Mouse (Mus musculus) kidney, postnatal 36 days (tissue): Measurements from ENCODE around the gene Dus3l.

Source experiments
- DNase-seq, 2 experiments: peaks; one replicate each; pipeline ENCODE4 v3.0.0; 2021 to 2022; ENCODE audit warnings: mixed read lengths in 2 of 2

The Dus3l gene

GRCm38 (mm10) chr17:56792588-56792987 lies 28.0 kb downstream of the Dus3l start:
- DNase-seq: no peak

- no peak for DNase-seq
Observed at GRCm38 (mm10) chr17:56793614-56794319, 29.2 kb downstream of the Dus3l start.

DNA sequence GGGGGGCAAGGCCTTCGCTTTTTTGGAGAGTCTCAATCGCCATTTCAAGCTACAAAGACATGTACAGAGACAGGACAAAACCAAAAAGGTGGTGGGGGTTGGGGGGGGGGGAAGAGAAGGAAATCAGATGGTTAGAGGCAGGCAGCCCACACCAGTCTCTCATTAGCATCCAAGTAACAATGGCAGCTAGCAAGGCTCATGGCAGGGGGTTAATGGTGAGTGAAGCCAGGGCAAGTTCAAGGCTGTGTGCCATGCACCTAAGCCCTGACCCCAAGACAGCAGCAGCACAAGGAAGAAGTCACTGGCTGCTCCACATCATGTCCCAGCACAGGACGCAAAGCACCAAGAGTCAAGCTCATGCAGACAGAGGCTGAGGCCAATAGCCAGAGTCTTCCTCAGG lies 34.7 kb downstream of the Dus3l start:
- DNase-seq: no peak

DNA sequence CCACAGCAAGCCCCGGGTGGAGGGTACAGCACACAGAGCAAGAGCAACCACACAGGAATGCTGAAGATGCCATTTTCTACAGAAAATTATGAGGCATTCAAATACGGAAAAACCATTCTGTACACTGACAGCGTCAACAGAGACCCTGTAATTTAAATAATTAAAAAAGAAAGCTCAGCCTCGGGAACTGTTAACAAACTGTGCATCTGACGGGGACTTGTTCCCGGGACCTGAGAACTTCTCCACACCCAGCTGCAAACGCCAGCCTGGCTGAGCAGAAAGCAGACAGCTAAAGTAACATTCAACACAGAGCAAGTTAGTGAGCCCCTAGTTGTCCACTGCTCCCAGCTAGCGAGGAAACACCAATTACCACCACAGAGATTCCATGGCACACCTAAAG lies 37.5 kb downstream of the Dus3l start:
- DNase-seq: no peak

DNA sequence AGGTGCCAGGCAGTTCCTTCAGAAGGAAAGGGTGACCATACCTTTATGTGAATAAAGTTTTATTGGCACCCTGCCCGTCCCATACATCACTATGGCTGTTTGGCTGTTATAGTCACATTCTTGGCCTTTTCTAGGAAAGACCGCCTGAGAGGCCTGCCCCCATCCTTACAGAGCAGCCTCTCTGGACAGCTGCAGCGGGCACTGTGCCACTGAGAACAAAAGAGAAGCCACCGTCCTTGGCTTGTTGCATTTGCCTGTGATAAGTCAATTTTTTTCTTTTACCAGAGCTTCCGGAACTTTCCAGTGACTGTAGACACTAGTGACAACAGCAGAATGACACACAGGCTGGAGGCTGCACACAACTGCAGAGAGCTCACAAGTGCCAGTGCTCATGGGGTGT lies 40.4 kb downstream of the Dus3l start:
- no peak for DNase-seq

- DNase-seq: no peak
Observed at GRCm38 (mm10) chr17:56805784-56806183, 41.2 kb downstream of the Dus3l start.

GRCm38 (mm10) chr17:56808518-56808917 lies 44.0 kb downstream of the Dus3l start:
- peak; percentile 67 to 85 for DNase-seq

DNA sequence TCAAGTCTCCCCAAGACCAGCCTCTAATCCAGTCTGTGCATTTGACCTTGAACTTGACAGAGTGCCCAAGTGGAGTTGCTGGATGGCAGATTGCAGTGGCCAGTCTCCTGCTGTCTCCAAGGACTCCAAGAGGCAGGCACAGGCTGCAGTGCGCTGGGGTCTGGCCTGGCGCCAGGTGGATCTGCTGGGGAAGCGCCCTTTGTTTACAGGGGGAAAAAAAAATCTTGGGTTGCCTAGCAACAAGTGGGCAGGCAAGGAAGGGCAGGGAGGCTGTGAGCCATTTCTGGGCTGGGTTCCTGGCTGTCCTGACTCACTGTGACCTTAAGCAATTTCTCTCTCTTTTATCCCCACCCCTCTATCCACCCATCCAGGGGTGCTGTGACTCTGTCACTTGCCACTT lies 45.7 kb downstream of the Dus3l start:
- DNase-seq: peak; percentile 88

DNA sequence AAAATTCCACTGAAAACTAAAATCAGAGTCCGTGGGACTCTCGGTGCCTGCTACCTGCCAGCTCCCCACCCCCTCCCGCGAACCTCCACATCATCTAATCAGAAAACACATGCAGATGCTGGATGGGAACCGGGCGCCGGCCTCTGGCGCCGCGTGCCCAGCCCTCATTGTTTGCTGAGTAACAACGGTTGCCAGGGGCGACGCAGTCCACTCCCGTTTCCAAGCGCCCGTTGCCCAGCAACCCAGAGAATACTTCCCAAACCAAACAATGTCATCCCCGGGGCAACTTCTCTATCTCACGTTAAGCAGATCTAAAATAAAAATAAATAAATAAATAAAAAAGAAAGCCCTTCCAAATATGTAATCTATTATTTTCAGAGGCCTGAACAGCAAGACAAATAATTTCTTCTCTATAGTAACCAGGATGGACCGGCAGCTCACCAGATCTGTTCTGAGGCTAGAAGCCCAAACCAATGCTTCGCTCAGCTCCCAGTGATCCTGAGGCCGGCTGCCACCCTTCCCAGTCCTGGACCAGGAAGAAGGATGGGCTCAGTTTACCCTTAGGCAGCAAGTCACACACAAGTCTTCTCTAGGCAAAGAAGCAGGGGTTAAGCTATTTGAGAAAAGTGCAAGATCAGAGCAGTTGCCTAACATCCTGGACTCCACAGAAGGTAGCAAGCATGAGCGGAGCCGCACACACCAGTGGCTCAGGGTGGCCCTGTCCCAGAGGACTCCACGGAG lies 49.9 kb downstream of the Dus3l start:
- peak; percentile 56 to 75 for DNase-seq

- no peak for DNase-seq
Observed at GRCm38 (mm10) chr17:56815057-56815345, 50.4 kb downstream of the Dus3l start.

DNA sequence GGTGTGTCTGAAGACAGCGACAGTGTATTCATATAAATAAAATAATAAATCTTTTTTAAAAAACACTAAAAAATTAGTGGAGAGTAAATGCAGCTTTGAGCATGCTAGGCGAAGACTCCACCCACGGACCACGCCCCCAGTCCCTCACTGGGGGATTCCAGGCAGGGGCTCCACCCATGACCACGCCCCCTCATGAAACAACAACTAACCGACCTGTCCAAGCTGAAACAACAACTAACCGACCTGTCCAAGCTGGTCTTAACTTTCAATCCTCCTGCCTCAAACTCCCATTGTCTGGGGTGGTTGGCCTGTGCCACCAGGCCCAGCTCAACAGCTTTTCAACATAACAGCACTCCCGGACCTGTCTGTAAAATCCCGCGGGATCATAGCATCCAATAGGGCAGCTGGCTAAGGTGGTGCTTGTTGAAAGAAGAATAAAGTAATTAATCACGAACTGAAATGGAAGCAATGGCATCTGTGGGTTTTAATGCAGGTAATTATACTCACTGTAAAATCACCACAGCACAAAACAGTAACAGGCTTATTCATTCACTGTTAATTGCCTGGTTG lies 53.6 kb downstream of the Dus3l start:
- peak; percentile 22 to 69 for DNase-seq

- DNase-seq: no peak
Observed at GRCm38 (mm10) chr17:56819032-56819545, 54.5 kb downstream of the Dus3l start.
